Mouse (Mus musculus): Measurements from ENCODE around the gene Apopt1. TPM values are rescaled to one million over a fixed set of nuclear protein-coding genes. Genes with fewer than 3 reads are reported as not detected.

Apopt1 gene
- polyA plus RNA-seq, 2 experiments = 13.4 to 20.0 TPM

DNA sequence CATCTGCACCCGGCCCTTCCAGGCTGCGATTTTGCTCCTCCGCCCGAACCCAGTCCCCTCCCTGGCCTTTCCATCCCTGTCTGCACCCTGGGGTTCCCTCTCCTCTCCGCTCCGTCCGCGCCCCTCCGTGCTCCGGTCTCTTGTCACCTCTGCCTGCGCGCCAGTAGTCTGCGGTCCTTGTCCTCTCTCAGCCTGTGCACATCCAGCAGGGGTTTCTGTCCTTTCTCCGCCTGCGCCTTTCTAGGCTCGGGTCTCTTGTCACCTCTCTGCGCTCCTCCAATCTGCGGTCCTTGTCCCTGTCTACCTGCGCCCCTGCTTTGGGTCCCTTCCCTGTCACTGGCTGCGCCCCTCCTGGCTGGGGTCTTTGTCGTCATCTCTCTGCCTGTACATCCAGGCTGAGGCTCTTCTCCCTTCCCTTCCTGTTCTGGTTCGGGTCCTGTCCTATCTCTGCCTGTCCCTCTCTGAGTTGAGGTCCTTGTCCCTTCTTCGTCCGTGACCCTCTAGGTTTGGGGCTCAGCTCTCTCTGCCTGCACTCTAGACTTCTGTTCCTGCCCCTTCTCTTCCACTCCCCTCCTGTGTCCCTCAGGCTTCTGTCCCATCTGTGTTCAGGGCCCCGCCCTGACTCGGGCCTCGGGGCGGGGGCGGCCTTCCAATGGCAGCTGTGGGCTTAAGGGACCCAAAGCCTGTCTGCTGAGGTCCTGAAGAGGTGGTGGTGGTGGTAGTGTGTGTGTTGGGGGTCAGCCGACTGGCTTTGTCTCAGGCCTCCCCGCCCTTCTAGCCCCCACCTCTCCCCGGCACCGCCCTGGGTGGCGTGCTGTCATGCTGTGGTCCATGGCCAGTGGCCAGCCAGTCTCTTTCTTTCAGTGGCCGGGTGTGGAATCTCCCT lies 46.4 kb downstream of the Apopt1 start:
- Histone ChIP-seq H3K27ac (peak overlapping the region; percentile 27), H3K36me3 (replicated peaks; ENCODE audit: control insufficient read depth, insufficient read depth, low read depth) (no peaks in the 10 kb centered on the region), H3K4me3 (ENCODE audit: insufficient read depth in 1 of 2, low read depth in 2 of 2, low read length in 2 of 2) (peak overlapping the region; percentile 79 to 91), H3K4me1 (replicated peaks; ENCODE audit: control insufficient read depth in 2 of 2, insufficient read depth in 2 of 2, low read length in 1 of 2) (peaks cover 17% of the 10 kb centered on the region in 2 experiments), H3K4me2 (ENCODE audit: low read depth) (peak overlapping the region; percentile 99), H3K27me3 (ENCODE audit: control insufficient read depth, insufficient read depth, low read length) (no peaks in the 10 kb centered on the region), H3K9me3 (ENCODE audit: control insufficient read depth, low read length) (no peaks in the 10 kb centered on the region), H3K9ac (replicated peaks) (peak overlapping the region; percentile 90)
- WGBS (ENCODE audit: insufficient replicate concordance) = 8% methylated on average over 35 of the region's 35 CpGs
- ATAC-seq (ENCODE audit: insufficient read depth) = peak; percentile 47
- DNase-seq (ENCODE audit: low read depth in 3 of 3, low spot score in 3 of 3) = no peak
- no peak for TF ChIP-seq EP300 (IDR thresholded peaks at IDR 0.05; ENCODE audit: low read depth)
- TF ChIP-seq CTCF (IDR thresholded peaks at IDR 0.05; ENCODE audit: low read depth) = no peak

DNA sequence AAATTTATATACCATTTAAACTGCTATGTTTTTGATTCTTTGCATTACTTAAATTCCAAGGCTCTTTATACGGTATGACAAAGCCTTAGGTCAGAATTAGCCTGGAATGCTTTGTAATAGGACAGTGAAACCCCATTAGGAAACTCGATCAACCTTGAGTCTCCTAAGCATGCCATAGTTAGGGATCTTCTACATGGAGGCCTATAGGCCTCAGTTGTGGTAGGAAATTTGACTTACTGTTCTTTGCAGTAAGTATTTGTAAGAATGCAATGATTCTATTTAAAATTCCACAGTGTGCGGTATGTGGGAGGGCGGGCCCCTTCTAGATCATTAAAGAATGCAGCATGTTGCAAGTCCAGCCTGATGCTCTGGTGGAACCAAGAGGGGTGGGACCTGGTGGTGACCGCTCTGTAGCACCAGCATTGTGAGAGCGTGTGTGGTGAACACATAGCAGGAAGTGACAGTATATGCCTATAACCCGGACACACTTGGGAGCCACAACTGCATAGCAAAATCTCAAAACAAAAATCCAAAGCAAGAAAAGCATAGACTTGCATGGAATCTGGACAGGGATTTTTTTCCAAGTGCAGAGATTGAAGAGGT lies 47.3 kb downstream of the Apopt1 start:
- no peak overlapping the region for H3K27ac ChIP-seq
- no peaks in the 10 kb centered on the region for H3K9me3 ChIP-seq (ENCODE audit: control insufficient read depth, low read length)
- no peaks in the 10 kb centered on the region for H3K27me3 ChIP-seq (ENCODE audit: control insufficient read depth, insufficient read depth, low read length)
- 77% methylated on average over 7 of the region's 7 CpGs for WGBS (ENCODE audit: insufficient replicate concordance)
- TF ChIP-seq CTCF (IDR thresholded peaks at IDR 0.05; ENCODE audit: low read depth) (no peak), EP300 (IDR thresholded peaks at IDR 0.05; ENCODE audit: low read depth) (no peak)
- ATAC-seq (ENCODE audit: insufficient read depth) = no peak
- no peak overlapping the region; the same call in 1 of the 2 replicates for H3K9ac ChIP-seq (replicated peaks)
- no peak for DNase-seq (ENCODE audit: low read depth in 3 of 3, low spot score in 3 of 3)
- no peaks in the 10 kb centered on the region for H3K36me3 ChIP-seq (replicated peaks; ENCODE audit: control insufficient read depth, insufficient read depth, low read depth)
- H3K4me2 ChIP-seq (ENCODE audit: low read depth) = peak overlapping the region; percentile 99
- H3K4me3 ChIP-seq (ENCODE audit: insufficient read depth in 1 of 2, low read depth in 2 of 2, low read length in 2 of 2) = no peak overlapping the region
- peaks cover 10 to 17% of the 10 kb centered on the region in 2 experiments for H3K4me1 ChIP-seq (replicated peaks; ENCODE audit: control insufficient read depth in 2 of 2, insufficient read depth in 2 of 2, low read length in 1 of 2)

DNA sequence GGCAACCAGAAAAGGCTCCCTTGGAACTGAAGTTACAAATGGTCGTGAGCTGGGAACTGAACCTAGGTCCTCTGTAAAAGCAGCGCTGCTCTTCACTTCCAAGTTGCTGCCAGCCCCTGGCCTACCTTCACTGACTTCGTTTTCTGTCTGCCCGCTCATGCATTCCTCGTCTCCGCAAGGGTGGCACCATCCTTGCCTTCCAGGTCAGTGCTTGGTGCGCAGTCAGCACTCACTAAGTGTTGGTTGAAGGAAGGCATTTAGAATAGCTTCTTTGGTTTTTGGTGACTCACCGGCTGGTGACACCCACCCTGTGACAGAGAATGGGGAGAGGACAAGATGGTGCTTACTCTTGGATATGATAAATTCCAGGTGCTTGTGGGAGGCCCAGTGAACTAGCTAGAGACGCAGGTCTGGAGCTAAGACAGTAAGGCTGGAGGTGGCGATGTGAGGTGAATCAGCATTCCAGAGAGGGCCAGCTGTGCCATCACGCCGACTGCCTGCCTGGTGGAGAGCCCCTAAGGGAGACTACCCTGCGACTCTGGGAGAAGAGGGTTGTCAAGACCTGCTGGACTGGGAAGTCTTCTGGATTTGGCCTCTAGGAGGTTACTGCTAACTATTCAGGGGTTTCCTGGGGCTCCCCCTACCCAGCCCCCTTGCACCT lies 49.7 kb downstream of the Apopt1 start:
- Histone ChIP-seq H3K4me3 (ENCODE audit: insufficient read depth in 1 of 2, low read depth in 2 of 2, low read length in 2 of 2) (no peak overlapping the region), H3K27ac (no peak overlapping the region), H3K27me3 (ENCODE audit: control insufficient read depth, insufficient read depth, low read length) (no peaks in the 10 kb centered on the region), H3K4me2 (ENCODE audit: low read depth) (no peak overlapping the region), H3K4me1 (replicated peaks; ENCODE audit: control insufficient read depth in 2 of 2, insufficient read depth in 2 of 2, low read length in 1 of 2) (peaks cover 7 to 14% of the 10 kb centered on the region in 2 experiments), H3K9me3 (ENCODE audit: control insufficient read depth, low read length) (no peaks in the 10 kb centered on the region), H3K9ac (replicated peaks) (no peak overlapping the region), H3K36me3 (replicated peaks; ENCODE audit: control insufficient read depth, insufficient read depth, low read depth) (no peaks in the 10 kb centered on the region)
- TF ChIP-seq EP300 (IDR thresholded peaks at IDR 0.05; ENCODE audit: low read depth) = no peak
- no peak for TF ChIP-seq CTCF (IDR thresholded peaks at IDR 0.05; ENCODE audit: low read depth)
- DNase-seq (ENCODE audit: low read depth in 3 of 3, low spot score in 3 of 3) (no peak), ATAC-seq (ENCODE audit: insufficient read depth) (no peak)
- 85% methylated on average over 13 of the region's 13 CpGs for WGBS (ENCODE audit: insufficient replicate concordance)

DNA sequence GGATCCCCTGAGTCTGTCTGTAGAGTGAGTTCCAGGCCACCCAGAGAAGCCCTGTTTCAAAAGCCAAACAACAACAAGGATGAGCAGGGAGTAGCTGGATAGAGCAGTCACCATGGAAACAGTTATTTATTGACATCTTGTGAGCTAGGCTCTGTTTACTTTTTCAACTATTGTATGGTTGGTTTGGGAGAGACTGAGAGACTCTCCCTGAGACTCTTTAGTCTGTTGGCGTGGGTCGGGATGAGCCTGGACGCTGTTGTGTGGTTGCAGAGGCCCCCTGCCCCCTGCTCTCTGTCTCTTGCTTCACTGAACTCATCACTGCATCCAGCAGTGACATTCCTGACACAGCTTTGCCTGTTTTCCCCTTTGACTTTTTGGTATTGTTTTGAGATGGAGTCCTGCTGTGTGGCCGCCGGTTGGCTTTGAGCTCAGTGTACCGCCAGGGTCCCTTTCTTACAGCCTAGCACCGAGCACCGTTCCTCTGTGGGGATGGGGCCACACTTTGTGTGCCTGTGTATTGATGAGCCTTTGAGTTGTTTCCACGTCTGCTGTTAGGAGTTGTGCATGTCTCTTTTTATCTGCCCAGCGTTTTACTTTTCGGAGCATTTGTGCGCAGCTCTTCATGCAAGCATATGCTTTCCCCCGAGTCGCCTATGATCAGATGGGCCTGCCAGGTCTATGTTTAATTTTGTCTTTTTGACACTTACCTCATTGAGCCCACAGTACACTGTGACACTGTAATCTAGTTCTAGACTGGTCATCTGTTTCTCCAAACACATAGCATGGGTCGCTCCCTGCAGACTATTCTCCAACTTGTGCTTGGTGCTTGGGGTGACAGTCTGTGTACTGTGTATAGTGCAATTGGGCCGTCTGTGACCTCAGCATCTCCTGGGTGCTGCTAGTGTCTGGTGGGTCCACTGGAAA lies 53.5 kb downstream of the Apopt1 start:
- Histone ChIP-seq H3K27me3 (ENCODE audit: control insufficient read depth, insufficient read depth, low read length) (no peaks in the 10 kb centered on the region), H3K27ac (no peak overlapping the region), H3K4me2 (ENCODE audit: low read depth) (no peak overlapping the region), H3K4me1 (replicated peaks; ENCODE audit: control insufficient read depth in 2 of 2, insufficient read depth in 2 of 2, low read length in 1 of 2) (0 out of 4 replicates have a peak, but pooled peaks cover 0 to 3% of the 10 kb centered on the region in 2 experiments), H3K9ac (replicated peaks) (no peak overlapping the region), H3K4me3 (ENCODE audit: insufficient read depth in 1 of 2, low read depth in 2 of 2, low read length in 2 of 2) (no peak overlapping the region), H3K36me3 (replicated peaks; ENCODE audit: control insufficient read depth, insufficient read depth, low read depth) (no peaks in the 10 kb centered on the region), H3K9me3 (ENCODE audit: control insufficient read depth, low read length) (no peaks in the 10 kb centered on the region)
- no peak for TF ChIP-seq EP300 (IDR thresholded peaks at IDR 0.05; ENCODE audit: low read depth)
- TF ChIP-seq CTCF (IDR thresholded peaks at IDR 0.05; ENCODE audit: low read depth) = no peak
- DNase-seq (ENCODE audit: low read depth in 3 of 3, low spot score in 3 of 3) = no peak
- 68% methylated on average over 16 of the region's 16 CpGs for WGBS (ENCODE audit: insufficient replicate concordance)
- no peak for ATAC-seq (ENCODE audit: insufficient read depth)
